In the genomic region with DNA sequence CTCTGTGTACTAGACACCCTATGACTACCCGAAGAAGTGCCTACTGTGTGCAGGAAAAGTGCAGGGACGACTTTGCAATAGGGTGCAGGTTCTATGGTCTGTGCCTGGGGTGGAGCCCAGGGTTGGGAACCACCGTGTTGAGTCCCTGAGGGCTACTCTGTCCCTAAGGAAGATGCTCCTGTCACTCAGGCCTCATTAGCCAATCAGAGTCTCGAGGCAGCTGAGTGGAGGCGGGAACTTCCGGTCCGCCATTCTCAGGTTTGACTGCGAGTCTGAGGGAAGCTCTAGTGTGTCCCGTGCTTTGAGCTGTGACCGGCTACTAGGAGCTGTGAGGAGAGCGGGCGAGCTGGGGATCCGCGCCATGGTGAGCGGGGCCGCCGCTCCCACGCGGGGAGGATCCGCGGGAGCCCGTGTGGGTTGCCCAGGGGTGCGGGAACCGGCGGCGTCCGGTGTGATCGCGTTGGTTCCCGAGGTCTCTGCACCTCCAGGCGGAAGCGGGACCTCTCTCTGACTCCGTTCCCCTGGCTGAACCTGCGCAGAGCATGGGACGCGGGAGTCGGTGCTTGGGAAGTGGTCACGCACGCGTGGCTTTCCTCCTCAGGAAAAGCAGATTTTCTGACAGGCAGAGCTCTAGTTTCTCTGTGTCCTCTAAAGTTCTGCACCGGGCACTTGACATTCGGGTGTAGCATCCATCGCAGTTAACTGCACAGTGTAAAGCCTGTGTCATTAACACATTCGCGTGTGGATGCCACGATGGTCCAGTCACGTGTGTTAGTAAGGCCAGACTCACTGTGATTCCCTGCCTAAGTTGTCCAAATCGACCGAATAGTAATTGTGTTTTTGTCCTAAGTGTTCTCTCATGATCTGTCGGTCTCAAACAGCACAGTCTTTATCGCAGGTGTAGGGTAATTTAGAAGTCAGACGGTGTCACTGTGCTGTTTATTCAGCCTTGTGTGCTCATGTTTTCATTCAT, we compare ENCODE assay signal across 8 mouse cellular contexts. TPM values are rescaled to one million over a fixed set of nuclear protein-coding genes. Genes with fewer than 3 reads are reported as not detected.
DNase-seq lines count a peak whose midpoint lies in the region; ATAC-seq and TF ChIP-seq lines count a peak whose summit lies in the region.
"Not testable (repeated sequence)": the region's sequence is repeated elsewhere in the genome, so short reads cannot be mapped to it uniquely, and the experiment has no call there.

A gene (plus strand): TSS at position 257 of the 973 bp plus-strand sequence.

- H3K36me3 ChIP-seq in heart, embryonic 11.5 days (ENCODE audit: control insufficient read depth, insufficient read depth, low read length); midbrain, postnatal 0 days (ENCODE audit: insufficient read depth, low read length): not testable (repeated sequence)
- peaks cover 33% of the 10 kb centered on the region for H3K36me3 ChIP-seq in kidney, embryonic 15.5 days
- peaks cover 23% of the 10 kb centered on the region for H3K36me3 ChIP-seq in limb, embryonic 15.5 days

- peak; percentile 99 for ATAC-seq in erythroblast, adult 5-6 weeks (replicated peaks; ENCODE audit: low FRiP score, poor library complexity, severe bottlenecking)
- peak; percentile 94 for ATAC-seq in heart, embryonic 11.5 days (replicated peaks; ENCODE audit: insufficient number of reproducible peaks, low FRiP score, low TSS enrichment)
- peak; percentile 97 for ATAC-seq in kidney, embryonic 15.5 days (replicated peaks; ENCODE audit: low FRiP score)
- ATAC-seq in limb, embryonic 15.5 days (ENCODE audit: insufficient number of reproducible peaks, low FRiP score, low TSS enrichment, low read depth): peak; percentile 83
- peak; percentile 92 for ATAC-seq in midbrain, postnatal 0 days (ENCODE audit: low FRiP score)

- peak within 1 kb of the TSS; percentile 50; the same call in 1 of the 2 replicates for H3K27ac ChIP-seq in heart, embryonic 11.5 days (ENCODE audit: low read depth, low read length)
- peak within 1 kb of the TSS; percentile 89 for H3K27ac ChIP-seq in kidney, embryonic 15.5 days
- H3K27ac ChIP-seq in limb, embryonic 15.5 days: peak within 1 kb of the TSS; percentile 86
- H3K27ac ChIP-seq in midbrain, postnatal 0 days (ENCODE audit: low read depth, low read length): peak within 1 kb of the TSS; percentile 69

- H3K4me1 ChIP-seq in heart, embryonic 11.5 days (ENCODE audit: control insufficient read depth, insufficient read depth, low read length); limb, embryonic 15.5 days; midbrain, postnatal 0 days (ENCODE audit: insufficient read depth, low read length): not testable (repeated sequence)
- peaks cover 15% of the 10 kb centered on the region for H3K4me1 ChIP-seq in kidney, embryonic 15.5 days

- peak within 1 kb of the TSS; percentile 64 for H3K4me2 ChIP-seq in heart, embryonic 11.5 days
- peak within 1 kb of the TSS; percentile 67 for H3K4me2 ChIP-seq in kidney, embryonic 15.5 days
- H3K4me2 ChIP-seq in limb, embryonic 15.5 days: peak within 1 kb of the TSS; percentile 56
- peak within 1 kb of the TSS; percentile 50 for H3K4me2 ChIP-seq in midbrain, postnatal 0 days (ENCODE audit: low read depth, low read length, poor library complexity, severe bottlenecking)

- WGBS in heart, embryonic 11.5 days (ENCODE audit: insufficient replicate concordance): 2% methylated on average over 34 of the region's 52 CpGs
- 1% methylated on average over 39 of the region's 52 CpGs for WGBS in kidney, embryonic 15.5 days
- WGBS in limb, embryonic 15.5 days: 2% methylated on average over 35 of the region's 52 CpGs
- 4% methylated on average over 22 of the region's 52 CpGs for WGBS in midbrain, postnatal 0 days

- peak within 1 kb of the TSS; percentile 74 for H3K9ac ChIP-seq in heart, embryonic 11.5 days (ENCODE audit: low read depth, low read length)
- peak within 1 kb of the TSS; percentile 59 for H3K9ac ChIP-seq in kidney, embryonic 15.5 days
- peak within 1 kb of the TSS; percentile 48; the same call in 1 of the 2 replicates for H3K9ac ChIP-seq in limb, embryonic 15.5 days
- H3K9ac ChIP-seq in midbrain, postnatal 0 days (replicated peaks; ENCODE audit: low read length, poor library complexity, severe bottlenecking): peak within 1 kb of the TSS; percentile 52

- TF ChIP-seq CTCF in brain, embryonic 14.5 days (IDR thresholded peaks at IDR 0.05; ENCODE audit: borderline replicate concordance, extremely low read depth, insufficient read depth, insufficient read length); midbrain, postnatal 0 days (IDR thresholded peaks at IDR 0.05): not testable (repeated sequence)

- peak within 1 kb of the TSS; percentile 52 for H3K4me3 ChIP-seq in heart, embryonic 11.5 days (ENCODE audit: low read depth, low read length)
- peak within 1 kb of the TSS; percentile 59 for H3K4me3 ChIP-seq in kidney, embryonic 15.5 days (replicated peaks)
- peak within 1 kb of the TSS; percentile 55 for H3K4me3 ChIP-seq in limb, embryonic 15.5 days
- H3K4me3 ChIP-seq in midbrain, postnatal 0 days (ENCODE audit: low read depth, low read length): peak within 1 kb of the TSS; percentile 45

- DNase-seq in CD4-positive helper T cell, adult 2 months (ENCODE audit: low read depth, low spot score): peak; percentile 89
- peak; percentile 95 for DNase-seq in brain, embryonic 14.5 days (ENCODE audit: low read depth)
- peak; percentile 93 for DNase-seq in midbrain, postnatal 0 days (ENCODE audit: low spot score)
- DNase-seq in spleen, postnatal 10 days (ENCODE audit: low spot score in 2 of 2): peak; percentile 80 to 89

- H3K27me3 ChIP-seq in heart, embryonic 11.5 days (ENCODE audit: control insufficient read depth, insufficient read depth, low read length); kidney, embryonic 15.5 days; limb, embryonic 15.5 days; midbrain, postnatal 0 days (ENCODE audit: insufficient read depth, low read length): not testable (repeated sequence)

- TF ChIP-seq POLR2A in brain, embryonic 14.5 days (IDR thresholded peaks at IDR 0.05; ENCODE audit: borderline replicate concordance, extremely low read depth, insufficient read depth, insufficient read length, poor library complexity, severe bottlenecking): 0 out of 2 replicates have a peak, but pooled peaks have one; percentile 7

- not testable (repeated sequence) for H3K9me3 ChIP-seq in heart, embryonic 11.5 days (replicated peaks; ENCODE audit: control insufficient read depth, low read length); kidney, embryonic 15.5 days (replicated peaks); limb, embryonic 15.5 days; midbrain, postnatal 0 days (ENCODE audit: low read length)

RNA-seq across cellular contexts. Expression of the gene that starts here (rescaled TPM):
- 3.0 and 3.8 TPM in 2 replicates for polyA plus RNA-seq in brain, embryonic 14.5 days (2012; rRNA removed)
- total RNA-seq in erythroblast, adult 5-6 weeks (2015; ENCODE audit: low replicate concordance): 0.63 and 1.9 TPM in 2 replicates
- total RNA-seq in erythroblast, adult 5-6 weeks (2017; ENCODE audit: low replicate concordance): 1.4 TPM in 1 of 2 replicates, not detected in the other
- 2.9 and 3.3 TPM in 2 replicates for polyA plus RNA-seq in heart, embryonic 11.5 days (2014; fragmentation: Nextera tagmentation; extraction: Ambion mirVana)
- 3.8 and 5.0 TPM in 2 replicates for polyA plus RNA-seq in kidney, embryonic 15.5 days (2015; fragmentation: Nextera tagmentation; extraction: Ambion mirVana)
- 4.2 and 4.6 TPM in 2 replicates for polyA plus RNA-seq in limb, embryonic 15.5 days (2015; fragmentation: Nextera tagmentation; extraction: Ambion mirVana)
- total RNA-seq in midbrain, postnatal 0 days (2014; rRNA removed): 3.3 and 5.3 TPM in 2 replicates
- polyA plus RNA-seq in midbrain, postnatal 0 days (2015; fragmentation: Nextera tagmentation; extraction: Ambion mirVana): 2.9 and 3.7 TPM in 2 replicates

Comparison
In these comparisons a context has a peak if more than half of its experiments do, and no peak if none do; other contexts are left out.
1. Peak in every context shown above with its lines: DNase-seq, ATAC-seq, H3K4me3 ChIP-seq and H3K27ac ChIP-seq.